Mouse (Mus musculus) liver, embryonic 11.5 days (tissue): Measurements from ENCODE around the gene Flt1. TPM values are rescaled to one million over a fixed set of nuclear protein-coding genes. Genes with fewer than 3 reads are reported as not detected.
"Not testable (repeated sequence)": the region's sequence is repeated elsewhere in the genome, so short reads cannot be mapped to it uniquely, and the experiment has no call there.

Experiments used
- ATAC-seq: fragments of 200-750 bp; cut with Nextera tagmentation; replicated peaks from 2 replicates; pipeline ENCODE4 v1.8.0; 2017; ENCODE audit warnings: moderate number of reproducible peaks, mild to moderate bottlenecking, moderate TSS enrichment, moderate library complexity; ENCODE audit not compliant: low FRiP score
- DNase-seq: peaks from one replicate; pipeline ENCODE4 v3.0.0-alpha.2; 2017; ENCODE audit warnings: low spot score
- H3K27ac ChIP-seq: fragments of 300-500 bp; sonication (generic); 2 replicates; pipeline ENCODE4 v1.5.1; 2014; ENCODE audit warnings: mild to moderate bottlenecking, low read depth, low read length, control low read depth
- H3K27me3 ChIP-seq: fragments of 300-500 bp; sonication (generic); replicated peaks from 2 replicates; pipeline ENCODE4 v1.6.1; 2014; ENCODE audit warnings: low read length, mixed read lengths; ENCODE audit not compliant: control insufficient read depth, insufficient read depth
- H3K36me3 ChIP-seq: fragments of 300-500 bp; sonication (generic); 2 replicates; pipeline ENCODE4 v1.6.1; 2014; ENCODE audit warnings: mild to moderate bottlenecking, low read length, moderate library complexity, mixed read lengths; ENCODE audit not compliant: control insufficient read depth, insufficient read depth
- H3K4me1 ChIP-seq: fragments of 300-500 bp; sonication (generic); replicated peaks from 2 replicates; pipeline ENCODE4 v1.6.1; 2014; ENCODE audit warnings: low read length, mixed read lengths; ENCODE audit not compliant: control insufficient read depth, insufficient read depth
- H3K4me2 ChIP-seq: fragments of 300-500 bp; sonication (generic); 2 replicates; pipeline ENCODE4 v1.6.1; 2014; ENCODE audit warnings: mild to moderate bottlenecking, control low read depth, moderate library complexity
- H3K4me3 ChIP-seq: fragments of 300-500 bp; sonication (generic); 2 replicates; pipeline ENCODE4 v1.5.1; 2014; ENCODE audit warnings: low read depth, low read length, control low read depth
- H3K9ac ChIP-seq: fragments of 300-500 bp; sonication (generic); 2 replicates; pipeline ENCODE4 v1.6.1; 2014; ENCODE audit warnings: low read depth, low read length, control low read depth
- H3K9me3 ChIP-seq: fragments of 300-500 bp; sonication (generic); 2 replicates; pipeline ENCODE4 v1.6.1; 2016; ENCODE audit warnings: low read length, inconsistent platforms, mixed read lengths; ENCODE audit not compliant: control insufficient read depth
- WGBS: fragments of 180-500 bp; shearing (Covaris S2); extraction: QIAGEN DNeasy Blood & Tissue Kit; methylation state at CpG from one replicate; pipeline ENCODE4 v1.1.7; 2014; 5-methylcytosine and 5-hydroxymethylcytosine counted together
- polyA plus RNA-seq: library from polyadenylated mRNA; unstranded; fragments of >200 nt; fragmentation: Nextera tagmentation; extraction: Ambion mirVana; gene quantifications from 2 replicates; pipeline ENCODE4 v1.2.1, GENCODE M21; 2014

Gene Flt1
- polyA plus RNA-seq, 1 experiment from 2014 or later: 11.5 TPM

DNA sequence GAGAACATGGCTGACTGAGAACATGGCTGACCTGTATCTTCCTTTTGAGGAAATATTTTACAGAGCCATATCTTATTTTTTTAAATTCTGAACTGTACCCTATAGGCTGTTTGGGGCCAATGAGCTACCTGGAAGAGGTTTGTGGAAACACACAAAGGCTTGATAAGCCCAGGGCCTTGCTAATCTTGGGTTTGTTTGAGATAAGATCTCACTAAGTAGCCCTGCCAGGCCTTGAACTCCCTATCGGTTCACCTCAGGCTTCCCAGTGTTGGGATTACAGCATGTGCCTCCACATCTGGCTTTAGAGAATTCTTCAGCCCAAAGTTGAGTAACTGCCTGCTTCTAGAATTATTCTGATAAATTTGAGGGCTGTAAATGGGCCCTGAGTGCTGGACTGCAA, 152.3 kb downstream of the Flt1 start:
- Histone ChIP-seq H3K4me2 (no peak overlapping the region), H3K4me1 (0 out of 2 replicates have a peak, but pooled peaks cover 4% of the 10 kb centered on the region), H3K4me3 (no peak overlapping the region), H3K9ac (no peak overlapping the region), H3K36me3 (no peaks in the 10 kb centered on the region), H3K27ac (no peak overlapping the region), H3K27me3 (no peaks in the 10 kb centered on the region), H3K9me3 (no peaks in the 10 kb centered on the region)
- ATAC-seq (no peak), DNase-seq (no peak)
- 63% methylated on average over 1 of the region's 1 CpGs for WGBS

DNA sequence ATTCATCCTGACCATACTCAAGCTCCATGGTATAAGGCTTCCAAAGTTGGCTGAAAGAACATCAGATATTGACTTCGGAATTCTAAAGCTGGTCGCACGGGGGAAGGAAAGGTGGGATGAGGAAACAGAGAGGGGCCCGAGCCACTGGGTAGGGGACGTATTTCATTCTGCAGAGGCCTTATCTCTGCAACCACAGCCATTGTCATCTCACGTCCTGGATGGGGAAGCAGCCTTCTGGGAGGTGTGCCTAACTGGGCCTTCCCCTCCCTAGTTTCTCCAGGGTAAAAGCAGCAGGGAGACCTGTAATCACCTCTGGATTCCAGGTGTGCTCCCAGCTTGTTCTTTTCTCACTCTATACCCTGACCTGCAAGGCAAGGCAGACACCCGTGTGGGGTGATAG, 153.1 kb downstream of the Flt1 start:
- Histone ChIP-seq H3K36me3 (no peaks in the 10 kb centered on the region), H3K9me3 (no peaks in the 10 kb centered on the region), H3K4me2 (no peak overlapping the region), H3K4me1 (0 out of 2 replicates have a peak, but pooled peaks cover 4% of the 10 kb centered on the region), H3K27me3 (no peaks in the 10 kb centered on the region), H3K27ac (no peak overlapping the region), H3K4me3 (no peak overlapping the region), H3K9ac (no peak overlapping the region)
- ATAC-seq: no peak
- 38% methylated on average over 7 of the region's 7 CpGs for WGBS
- no peak for DNase-seq

DNA sequence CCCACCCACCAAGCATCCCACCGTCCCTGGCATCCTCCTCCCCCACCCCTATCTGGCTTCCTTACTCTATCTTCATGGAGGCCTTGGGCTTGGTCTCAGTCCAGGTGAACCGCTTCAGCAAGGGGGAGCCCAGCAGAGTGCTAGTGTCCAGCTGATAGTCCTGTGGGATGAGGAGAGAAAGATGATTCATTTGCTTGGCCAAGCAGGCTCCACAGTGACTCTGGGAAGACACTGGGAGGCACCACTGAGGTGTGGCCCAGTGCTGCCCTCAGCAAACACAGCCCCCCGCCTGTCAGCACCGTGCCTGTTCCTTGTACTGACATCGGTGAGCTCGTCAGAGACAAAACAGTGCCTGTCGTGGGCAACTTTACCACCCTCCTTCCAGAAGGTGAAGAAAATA, 159.5 kb downstream of the Flt1 start:
- WGBS: 64% methylated on average over 7 of the region's 7 CpGs
- Histone ChIP-seq H3K27ac (no peak overlapping the region), H3K27me3 (no peaks in the 10 kb centered on the region), H3K36me3 (no peaks in the 10 kb centered on the region), H3K4me3 (no peak overlapping the region), H3K9ac (no peak overlapping the region), H3K4me2 (no peak overlapping the region), H3K9me3 (no peaks in the 10 kb centered on the region), H3K4me1 (no peaks in the 10 kb centered on the region)
- no peak for DNase-seq
- no peak for ATAC-seq

DNA sequence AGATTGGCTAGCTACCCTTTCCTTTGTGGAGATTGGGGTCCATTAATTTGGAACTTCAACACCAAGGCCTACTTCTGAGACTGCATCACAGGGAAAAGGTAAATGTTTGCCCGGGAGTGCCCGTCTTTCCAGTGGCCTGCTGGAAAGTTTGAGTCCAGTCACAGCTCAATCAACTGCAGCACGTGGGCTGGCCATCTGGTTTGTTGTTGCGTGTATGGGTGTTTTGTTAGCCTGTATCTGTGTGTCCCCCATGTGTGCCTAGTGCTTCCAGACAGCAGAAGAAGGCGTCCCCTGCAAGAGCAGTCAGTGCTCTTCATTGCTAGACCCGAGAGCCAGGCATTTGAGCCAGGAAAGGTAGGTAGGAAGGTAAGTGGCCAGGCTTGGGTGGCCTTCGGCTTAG, 160.4 kb downstream of the Flt1 start:
- no peak overlapping the region for H3K4me2 ChIP-seq
- H3K4me1 ChIP-seq: no peaks in the 10 kb centered on the region
- no peaks in the 10 kb centered on the region for H3K36me3 ChIP-seq
- no peaks in the 10 kb centered on the region for H3K9me3 ChIP-seq
- DNase-seq (no peak), ATAC-seq (no peak)
- WGBS: 85% methylated on average over 7 of the region's 7 CpGs
- no peaks in the 10 kb centered on the region for H3K27me3 ChIP-seq
- H3K9ac ChIP-seq: no peak overlapping the region
- no peak overlapping the region for H3K27ac ChIP-seq
- H3K4me3 ChIP-seq: no peak overlapping the region

DNA sequence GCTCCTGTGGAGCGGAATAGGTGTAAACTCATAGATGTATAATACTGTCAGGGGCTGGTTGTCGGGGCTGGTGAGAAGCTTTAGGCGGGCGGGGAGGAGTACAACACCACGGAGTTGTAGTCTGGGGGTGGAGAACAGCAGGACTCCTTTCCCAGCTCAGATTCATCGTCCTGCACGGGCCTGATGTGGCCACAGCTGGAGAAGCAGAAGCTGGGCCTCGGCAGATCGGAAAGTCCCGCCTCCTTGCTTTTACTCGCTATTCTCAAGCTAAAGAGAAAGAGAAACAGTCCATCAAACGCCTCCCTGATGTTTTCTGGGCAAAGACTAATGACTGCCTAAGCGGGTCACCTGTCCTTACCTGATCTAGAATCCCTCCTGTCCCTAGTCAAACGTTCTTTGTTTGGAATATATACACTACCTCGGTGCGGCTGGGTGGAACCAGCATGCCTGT, 161.6 kb downstream of the Flt1 start:
- DNase-seq (no peak), ATAC-seq (no peak)
- 42% methylated on average over 16 of the region's 16 CpGs for WGBS
- Histone ChIP-seq H3K4me2 (no peak overlapping the region), H3K27me3 (no peaks in the 10 kb centered on the region), H3K9ac (no peak overlapping the region), H3K9me3 (no peaks in the 10 kb centered on the region), H3K4me3 (no peak overlapping the region), H3K27ac (no peak overlapping the region), H3K36me3 (no peaks in the 10 kb centered on the region), H3K4me1 (no peaks in the 10 kb centered on the region)

DNA sequence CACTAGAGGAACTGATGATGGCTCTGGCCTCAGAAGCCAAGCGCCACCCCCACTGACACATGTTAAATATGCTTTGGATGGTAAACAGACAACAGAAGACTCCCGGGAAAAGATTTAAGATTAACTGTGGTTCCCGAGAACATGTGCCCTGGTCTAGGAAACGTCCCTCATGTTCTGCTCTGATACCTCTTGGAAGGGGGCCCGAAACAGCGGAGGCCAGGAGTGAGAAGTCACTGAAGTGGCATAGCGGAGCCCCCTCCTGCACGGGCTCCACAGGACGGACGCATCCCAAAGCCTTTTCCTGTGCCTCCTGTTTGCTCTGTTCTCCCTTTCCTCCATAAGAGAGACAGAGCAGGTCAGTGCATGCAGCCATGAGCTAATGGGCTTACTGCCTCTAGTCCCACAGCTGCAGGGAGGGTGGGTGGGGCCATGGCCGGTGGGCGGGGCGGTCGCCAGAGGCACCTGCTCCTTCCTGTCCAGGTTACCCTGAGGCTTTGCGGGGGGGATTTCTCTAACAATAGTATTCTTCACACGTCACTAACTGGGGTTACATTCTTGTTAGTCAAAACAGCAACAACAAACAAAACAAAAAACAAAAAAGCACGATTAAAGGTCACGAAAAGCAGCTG, 162.2 kb downstream of the Flt1 start:
- Histone ChIP-seq H3K9ac (no peak overlapping the region), H3K9me3 (no peaks in the 10 kb centered on the region), H3K4me1 (no peaks in the 10 kb centered on the region), H3K4me3 (no peak overlapping the region), H3K4me2 (no peak overlapping the region), H3K27me3 (no peaks in the 10 kb centered on the region), H3K27ac (no peak overlapping the region), H3K36me3 (no peaks in the 10 kb centered on the region)
- 64% methylated on average over 18 of the region's 18 CpGs for WGBS
- DNase-seq (no peak), ATAC-seq (peak; percentile 34; the same call in 1 of the 2 replicates)

DNA sequence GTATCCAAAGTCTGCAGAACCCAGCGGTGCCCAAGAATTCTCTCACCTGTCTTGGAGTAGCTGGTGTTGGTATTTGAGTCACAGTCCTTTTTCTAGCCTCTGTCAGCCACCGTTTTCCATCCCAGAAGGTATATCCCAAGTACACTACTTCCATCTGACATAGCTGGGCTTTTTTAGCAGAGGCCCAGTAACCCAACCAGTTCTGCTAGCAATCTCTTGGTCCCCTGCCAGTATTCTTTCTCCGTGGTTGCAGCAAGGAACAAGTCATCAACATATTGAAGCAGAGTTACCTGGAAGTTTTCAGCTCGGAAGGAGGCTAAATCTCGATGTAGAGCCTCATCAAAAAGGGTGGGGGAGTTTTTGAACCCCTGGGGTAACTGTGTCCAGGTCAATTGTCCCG, 168.2 kb downstream of the Flt1 start:
- not testable (repeated sequence) for H3K9ac ChIP-seq

DNA sequence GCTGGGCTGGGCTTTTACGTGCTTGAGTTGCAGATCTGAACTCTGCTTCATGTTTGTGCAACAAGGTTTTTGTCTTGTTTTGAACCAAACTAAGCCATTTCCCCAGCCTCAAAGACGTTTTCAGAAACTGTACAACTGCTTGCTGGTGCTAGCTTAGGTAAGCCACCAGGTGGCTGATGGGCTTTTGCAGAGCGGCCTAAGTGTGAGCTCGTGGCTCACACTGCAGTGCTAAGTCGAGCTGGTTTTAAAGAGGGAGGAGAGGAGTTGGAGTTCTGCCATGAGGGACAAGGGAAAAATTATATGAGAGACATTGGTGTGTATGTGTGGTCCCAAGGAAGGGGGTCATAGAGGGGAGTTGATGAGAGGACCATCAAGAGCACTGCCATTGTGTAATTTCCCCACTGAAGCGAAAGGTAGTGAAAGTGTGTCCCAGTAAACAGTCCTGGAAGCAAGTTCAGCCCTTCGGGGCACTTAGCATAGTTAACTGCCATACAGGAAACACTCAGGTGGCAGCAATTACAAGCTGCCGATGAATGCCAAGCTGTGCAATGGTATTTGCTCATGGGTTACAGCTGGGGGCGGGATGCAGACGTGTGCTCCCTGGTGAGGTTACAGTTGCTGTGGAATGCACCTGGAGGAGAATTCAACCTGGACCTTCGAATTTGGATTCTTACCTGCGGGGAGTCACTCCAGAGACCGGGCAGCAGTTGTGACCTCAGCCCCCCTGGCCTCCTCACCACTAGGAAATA, 173.8 kb downstream of the Flt1 start:
- Histone ChIP-seq H3K4me1 (no peaks in the 10 kb centered on the region), H3K4me3 (no peak overlapping the region), H3K27me3 (no peaks in the 10 kb centered on the region), H3K9ac (no peak overlapping the region), H3K4me2 (no peak overlapping the region), H3K36me3 (peaks cover 12% of the 10 kb centered on the region; the same call in 1 of the 2 replicates), H3K9me3 (no peaks in the 10 kb centered on the region), H3K27ac (no peak overlapping the region)
- no peak for DNase-seq
- WGBS: 86% methylated on average over 13 of the region's 13 CpGs
- no peak for ATAC-seq

More for the DNA sequence above, 168.2 kb downstream of the Flt1 start:
- not testable (repeated sequence) for H3K27ac ChIP-seq, H3K4me3 ChIP-seq, H3K9me3 ChIP-seq, H3K36me3 ChIP-seq, ATAC-seq, DNase-seq, H3K4me2 ChIP-seq, H3K27me3 ChIP-seq, H3K4me1 ChIP-seq
- 77% methylated on average over 5 of the region's 6 CpGs for WGBS
